ENCODE assay signal across 9 mouse cellular contexts in the genomic region with DNA sequence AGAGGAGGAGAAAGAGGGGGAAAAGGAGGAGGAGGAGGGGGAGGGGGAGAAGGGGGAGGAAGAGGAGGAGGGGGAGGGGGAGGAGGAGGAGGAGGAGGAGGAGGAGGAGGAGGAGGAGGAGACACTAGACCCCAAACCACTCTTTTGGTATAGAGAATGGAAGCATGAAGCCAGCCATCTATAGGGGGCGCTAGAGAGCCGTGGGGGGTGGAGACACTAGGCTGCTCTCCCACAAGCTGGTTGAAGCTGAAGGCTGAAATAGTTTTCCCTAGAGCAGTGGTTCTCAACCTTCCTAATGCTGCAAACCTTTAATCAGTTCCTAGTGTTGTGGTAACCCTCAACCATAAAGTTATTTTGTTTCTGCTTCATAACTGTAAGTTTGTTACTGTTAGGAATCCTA.
DNase-seq lines count a peak whose midpoint lies in the region; ATAC-seq and TF ChIP-seq lines count a peak whose summit lies in the region.
"Had no signal": no experiment of that assay in that cellular context is flagged by ENCODE, and none has a peak within 500 bp of the region (broad histone marks: within the 10 kb centered on the region; RNA-seq: fewer than 3 reads in every experiment).

No protein-coding gene starts in this region.

- no peak overlapping the region for H3K4me3 ChIP-seq in heart, adult 2 months
- H3K4me3 ChIP-seq in heart, embryonic 11.5 days (ENCODE audit: low read depth, low read length) = no peak overlapping the region
- H3K4me3 ChIP-seq in thymus, adult 2 months (ENCODE audit: control insufficient read depth, insufficient read depth, low read length) = no peak overlapping the region
- H3K4me3 ChIP-seq in embryonic facial prominence, embryonic 10.5 days = no peak overlapping the region
- H3K4me3 ChIP-seq: hindbrain, embryonic 15.5 days had no signal

- H3K9me3 ChIP-seq in heart, embryonic 11.5 days (replicated peaks; ENCODE audit: control insufficient read depth, low read length) = no peaks in the 10 kb centered on the region
- no peaks in the 10 kb centered on the region for H3K9me3 ChIP-seq in embryonic facial prominence, embryonic 10.5 days
- H3K9me3 ChIP-seq: hindbrain, embryonic 15.5 days had no signal

- H3K79me2 ChIP-seq in heart, adult 2 months (replicated peaks; ENCODE audit: control insufficient read depth, insufficient read depth, low read length) = no peaks in the 10 kb centered on the region

- ATAC-seq in heart, embryonic 11.5 days (replicated peaks; ENCODE audit: insufficient number of reproducible peaks, low FRiP score, low TSS enrichment) = no peak
- peak; percentile 73 for ATAC-seq in megakaryocyte progenitor cell, adult 5-6 weeks (replicated peaks; ENCODE audit: poor library complexity)
- ATAC-seq in erythroid progenitor cell, adult 5-6 weeks (replicated peaks; ENCODE audit: low FRiP score, poor library complexity, severe bottlenecking) = no peak

- H3K9ac ChIP-seq in heart, adult 2 months (ENCODE audit: low read depth, low read length) = no peak overlapping the region
- H3K9ac ChIP-seq in heart, embryonic 11.5 days (ENCODE audit: low read depth, low read length) = no peak overlapping the region
- H3K9ac ChIP-seq: hindbrain, embryonic 15.5 days had no signal

- peak; percentile 70 for TF ChIP-seq CTCF in heart, adult 2 months (IDR thresholded peaks at IDR 0.05)
- TF ChIP-seq CTCF in thymus, adult 2 months (IDR thresholded peaks at IDR 0.05; ENCODE audit: borderline replicate concordance, control insufficient read depth, extremely low read depth, insufficient read depth, low read length, poor library complexity) = no peak

- no peaks in the 10 kb centered on the region for H3K4me1 ChIP-seq in heart, adult 2 months (ENCODE audit: control insufficient read depth, insufficient read depth, low read length)
- H3K4me1 ChIP-seq in heart, embryonic 11.5 days (ENCODE audit: control insufficient read depth, insufficient read depth, low read length) = no peaks in the 10 kb centered on the region
- no peaks in the 10 kb centered on the region for H3K4me1 ChIP-seq in thymus, adult 2 months (replicated peaks; ENCODE audit: control insufficient read depth, insufficient read depth, low read length)
- peaks cover 48% of the 10 kb centered on the region for H3K4me1 ChIP-seq in embryonic facial prominence, embryonic 10.5 days

- no peaks in the 10 kb centered on the region for H3K36me3 ChIP-seq in heart, adult 2 months (ENCODE audit: control insufficient read depth, insufficient read depth, low read length)
- no peaks in the 10 kb centered on the region for H3K36me3 ChIP-seq in heart, embryonic 11.5 days (ENCODE audit: control insufficient read depth, insufficient read depth, low read length)
- H3K36me3 ChIP-seq in thymus, adult 2 months (ENCODE audit: control insufficient read depth, insufficient read depth, low read length) = no peaks in the 10 kb centered on the region
- no peaks in the 10 kb centered on the region for H3K36me3 ChIP-seq in embryonic facial prominence, embryonic 10.5 days (replicated peaks)
- H3K36me3 ChIP-seq: hindbrain, embryonic 15.5 days had no signal

- 3% methylated on average over 2 of the region's 2 CpGs for WGBS in heart, adult 2 months
- 6% methylated on average over 2 of the region's 2 CpGs for WGBS in heart, embryonic 11.5 days (ENCODE audit: insufficient replicate concordance)
- 10% methylated on average over 2 of the region's 2 CpGs for WGBS in thymus, adult 2 months
- 10% methylated on average over 2 of the region's 2 CpGs for WGBS in embryonic facial prominence, embryonic 10.5 days

- H3K27me3 ChIP-seq in heart, adult 2 months (ENCODE audit: control insufficient read depth, insufficient read depth, low read length) = no peaks in the 10 kb centered on the region
- peaks cover 4% of the 10 kb centered on the region; the same call in 1 of the 2 replicates for H3K27me3 ChIP-seq in heart, embryonic 11.5 days (ENCODE audit: control insufficient read depth, insufficient read depth, low read length)
- H3K27me3 ChIP-seq in thymus, adult 2 months (ENCODE audit: control insufficient read depth, insufficient read depth, low read length) = no peaks in the 10 kb centered on the region
- peaks cover 11% of the 10 kb centered on the region; the same call in 1 of the 2 replicates for H3K27me3 ChIP-seq in embryonic facial prominence, embryonic 10.5 days (replicated peaks; ENCODE audit: low read depth, poor library complexity, severe bottlenecking)
- H3K27me3 ChIP-seq: hindbrain, embryonic 15.5 days had no signal

- TF ChIP-seq POLR2A in heart, adult 2 months (IDR thresholded peaks at IDR 0.05; ENCODE audit: insufficient read depth, low read depth, low read length) = no peak
- TF ChIP-seq POLR2A in thymus, adult 2 months (IDR thresholded peaks at IDR 0.05; ENCODE audit: control insufficient read depth, extremely low read depth, insufficient read depth, low read length, poor library complexity) = no peak

- H3K4me2 ChIP-seq in heart, embryonic 11.5 days = no peak overlapping the region
- H3K4me2 ChIP-seq: hindbrain, embryonic 15.5 days had no signal

- H3K27ac ChIP-seq in heart, adult 2 months = no peak overlapping the region
- no peak overlapping the region for H3K27ac ChIP-seq in heart, embryonic 11.5 days (ENCODE audit: low read depth, low read length)
- no peak overlapping the region for H3K27ac ChIP-seq in thymus, adult 2 months (ENCODE audit: control insufficient read depth, insufficient read depth, low read length)
- H3K27ac ChIP-seq in embryonic facial prominence, embryonic 10.5 days (replicated peaks) = no peak overlapping the region
- H3K27ac ChIP-seq: hindbrain, embryonic 15.5 days had no signal

- no peak for TF ChIP-seq EP300 in heart, adult 2 months (IDR thresholded peaks at IDR 0.05; ENCODE audit: insufficient read depth, low read depth, low read length)

- DNase-seq in heart, adult 2 months = peak in 1 of 2 experiments; percentile 53
- DNase-seq in thymus, adult 2 months = peak; percentile 51
- DNase-seq in thymus, adult 18-20 months = no peak
- DNase-seq in embryonic facial prominence, embryonic 10.5 days (ENCODE audit: low spot score) = peak; percentile 62
- DNase-seq in layer of hippocampus, adult 9-11 months = no peak

- intact Hi-C loops in heart, adult 2 months (cut with DNase I) = no loop called here

Comparison
In these comparisons a context has a peak if more than half of its experiments do, and no peak if none do; other contexts are left out.
1. DNase-seq: peak in thymus, adult 2 months (single experiment) and embryonic facial prominence, embryonic 10.5 days (single experiment); none in thymus, adult 18-20 months (0 of 2) and layer of hippocampus, adult 9-11 months (single experiment).